Mouse (Mus musculus): ENCODE measurements around the gene Prtn3.

GRCm38 (mm10) chr10:79914131-79914947, 40.1 kb downstream of the Prtn3 start:
- TF ChIP-seq CTCF (IDR thresholded peaks at IDR 0.05; ENCODE audit: control insufficient read depth, insufficient read depth, low read length) = no peak
- no peak for TF ChIP-seq POLR2A (IDR thresholded peaks at IDR 0.05; ENCODE audit: borderline replicate concordance, control insufficient read depth, low read depth, low read length)

All from bone marrow, adult 2 months (tissue).